8 mouse cellular contexts compared by ENCODE assay signal in the genomic region with DNA sequence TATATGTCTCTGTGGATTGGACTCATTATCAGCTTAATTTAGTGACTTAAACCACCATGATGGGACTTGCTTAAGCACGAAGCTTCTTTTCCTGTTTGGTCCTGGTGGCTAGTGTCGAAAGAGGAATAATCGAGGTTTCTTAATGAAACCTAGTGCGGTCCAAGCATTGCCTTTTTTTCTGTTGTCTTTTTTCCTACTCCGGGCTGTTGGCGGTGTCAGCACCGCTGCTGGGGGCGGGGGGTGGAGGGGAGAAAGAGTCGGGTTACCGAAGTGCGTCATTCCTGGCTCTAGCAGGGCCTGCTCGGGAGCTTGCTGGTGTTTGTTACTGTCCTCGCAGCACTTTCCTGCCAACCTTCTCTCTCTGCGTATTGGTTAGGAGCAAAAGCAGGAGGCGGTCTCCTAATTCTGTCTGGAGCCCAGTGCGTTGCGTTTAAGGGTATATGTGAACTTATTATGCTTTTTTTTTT. TPM values are rescaled to one million over a fixed set of nuclear protein-coding genes. Genes with fewer than 3 reads are reported as not detected.
DNase-seq lines count a peak whose midpoint lies in the region; ATAC-seq and TF ChIP-seq lines count a peak whose summit lies in the region.

No protein-coding gene starts in this region.

- intact Hi-C loops in heart, postnatal 25 days (cut with DNase I): loop anchor here (5.0 kb wide), 1 partner anchor 95 kb away; no protein-coding TSS in a partner anchor

- H3K27me3 ChIP-seq in forebrain, embryonic 16.5 days (replicated peaks; ENCODE audit: control insufficient read depth, insufficient read depth, low read length): no peaks in the 10 kb centered on the region
- H3K27me3 ChIP-seq in lung, embryonic 15.5 days: no peaks in the 10 kb centered on the region

- H3K36me3 ChIP-seq in ES-E14 (ENCODE audit: control insufficient read depth, insufficient read depth, low read length, poor library complexity, severe bottlenecking): no peaks in the 10 kb centered on the region
- no peaks in the 10 kb centered on the region for H3K36me3 ChIP-seq in forebrain, embryonic 16.5 days (ENCODE audit: control insufficient read depth, insufficient read depth)
- H3K36me3 ChIP-seq in lung, embryonic 15.5 days: no peaks in the 10 kb centered on the region

- H3K27ac ChIP-seq in ES-E14 (ENCODE audit: insufficient read depth, low read depth, low read length, poor library complexity, severe bottlenecking): 0 out of 2 replicates have a peak overlapping the region, but pooled peaks have one; percentile 19
- peak overlapping the region; percentile 93 for H3K27ac ChIP-seq in forebrain, embryonic 16.5 days (ENCODE audit: low read length)
- H3K27ac ChIP-seq in lung, embryonic 15.5 days: peak overlapping the region; percentile 100

- H3K4me3 ChIP-seq in ES-E14 (ENCODE audit: insufficient read depth in 1 of 2, low read depth in 1 of 2, low read length in 2 of 2, poor library complexity in 1 of 2, severe bottlenecking in 1 of 2): peak overlapping the region; percentile 66 to 74
- peak overlapping the region; percentile 61 for H3K4me3 ChIP-seq in forebrain, embryonic 16.5 days (replicated peaks; ENCODE audit: low read length)
- peak overlapping the region; percentile 60 for H3K4me3 ChIP-seq in lung, embryonic 15.5 days

- in situ Hi-C loops in ES-E14 (cut with MboI; ENCODE audit: low sequenced_read_pairs in 2 of 2, unreplicated experiment in 2 of 2): no loop called here

- no peak for DNase-seq in ES-E14 (ENCODE audit: low read depth, low spot score)
- DNase-seq in cerebellum, adult 18-20 months: peak; percentile 77 to 88
- peak; percentile 74 for DNase-seq in heart, postnatal 25 days (ENCODE audit: low spot score)
- DNase-seq in layer of hippocampus, adult 8-10 months (ENCODE audit: low spot score in 2 of 2): peak; percentile 67
- DNase-seq in ovary, adult 18-20 months (ENCODE audit: low spot score): peak; percentile 84
- DNase-seq in thymus, postnatal 0 days (ENCODE audit: low spot score): peak; percentile 67

- WGBS in forebrain, embryonic 16.5 days: 15% methylated on average over 17 of the region's 17 CpGs
- WGBS in lung, embryonic 15.5 days: 18% methylated on average over 17 of the region's 17 CpGs

- H3K9ac ChIP-seq in ES-E14 (ENCODE audit: insufficient read depth, low read depth, low read length, poor library complexity, severe bottlenecking): peak overlapping the region; percentile 66
- peak overlapping the region; percentile 60 for H3K9ac ChIP-seq in forebrain, embryonic 16.5 days (replicated peaks; ENCODE audit: low read depth, low read length)
- H3K9ac ChIP-seq in lung, embryonic 15.5 days: peak overlapping the region; percentile 50

- H3K4me1 ChIP-seq in ES-E14 (ENCODE audit: control insufficient read depth in 2 of 2, insufficient read depth in 2 of 2, low read length in 2 of 2, poor library complexity in 1 of 2): no peaks in the 10 kb centered on the region; a peak in 1 of 4 replicates
- H3K4me1 ChIP-seq in forebrain, embryonic 16.5 days (replicated peaks; ENCODE audit: control insufficient read depth, insufficient read depth, low read length): peaks cover 4% of the 10 kb centered on the region; the same call in 1 of the 2 replicates
- no peaks in the 10 kb centered on the region for H3K4me1 ChIP-seq in lung, embryonic 15.5 days

- H3K4me2 ChIP-seq in forebrain, embryonic 16.5 days (ENCODE audit: low read length): peak overlapping the region; percentile 55
- peak overlapping the region; percentile 54 for H3K4me2 ChIP-seq in lung, embryonic 15.5 days

- no peaks in the 10 kb centered on the region for H3K9me3 ChIP-seq in ES-E14 (ENCODE audit: control insufficient read depth, insufficient read depth, low read depth, low read length)
- H3K9me3 ChIP-seq in forebrain, embryonic 16.5 days (ENCODE audit: control insufficient read depth, low read length): no peaks in the 10 kb centered on the region
- H3K9me3 ChIP-seq in lung, embryonic 15.5 days: no peaks in the 10 kb centered on the region

- ATAC-seq in forebrain, embryonic 16.5 days: peak; percentile 49
- ATAC-seq in lung, embryonic 15.5 days (ENCODE audit: borderline replicate concordance, extremely low read depth, low FRiP score, low TSS enrichment): peak; percentile 77

TF ChIP-seq in ES-E14, 5 proteins besides CTCF, POLR2A, EP300 and RAD21:
- TF ChIP-seq CHD2 (IDR thresholded peaks at IDR 0.05; ENCODE audit: low read depth, low read length) (no peak), ZC3H11A (IDR thresholded peaks at IDR 0.05; ENCODE audit: borderline replicate concordance, low read depth, low read length) (no peak), MAFK (IDR thresholded peaks at IDR 0.05; ENCODE audit: insufficient read depth, low read depth, low read length) (0 out of 2 replicates have a peak, but pooled peaks have one; percentile 7), HCFC1 (IDR thresholded peaks at IDR 0.05; ENCODE audit: borderline replicate concordance, insufficient read depth, low read length) (no peak)
TF ChIP-seq in ES-E14: peak in this region for 1.

RNA-seq across cellular contexts. Expression of a gene that starts 2.8 kb away (rescaled TPM):
- 25.1 and 35.8 TPM in 2 replicates for total RNA-seq in ES-E14 (2012; rRNA removed)
- 30.3 and 36.9 TPM in 2 replicates for polyA plus RNA-seq in forebrain, embryonic 16.5 days (2015; fragmentation: Nextera tagmentation; extraction: Ambion mirVana)
- 10 to 100 TPM; 39.9 to 46.0 TPM for total RNA-seq in heart, postnatal 25 days (2021)
- 10 to 100 TPM; 48.2 to 59.7 (median 53.1) TPM for total RNA-seq in layer of hippocampus, adult 8-10 months (2022)
- 48.9 and 49.3 TPM in 2 replicates for polyA plus RNA-seq in lung, embryonic 15.5 days (2015; fragmentation: Nextera tagmentation; extraction: Ambion mirVana)
- polyA plus RNA-seq in thymus, postnatal 0 days (2015; fragmentation: Nextera tagmentation; extraction: Ambion mirVana): 53.8 and 56.8 TPM in 2 replicates

Comparison
In these comparisons a context has a peak if more than half of its experiments do, and no peak if none do; other contexts are left out.
1. H3K27ac ChIP-seq: peak in every context shown above with its lines; median percentile 100 in lung, embryonic 15.5 days; 93 in forebrain, embryonic 16.5 days; 19 in ES-E14.